Mouse (Mus musculus) heart, postnatal 36 days (tissue): ENCODE data around the gene Cdk19. TPM values are rescaled to one million over a fixed set of nuclear protein-coding genes. Genes with fewer than 3 reads are reported as not detected.

Experiments used
- total RNA-seq, 2 experiments: library from RNA; stranded (reverse); gene quantifications; 2 replicates each; pipeline ENCODE4 v1.2.3; 2021

Cdk19 gene
- total RNA-seq, 2 experiments from 2014 or later, result 14.5 to 16.1 TPM

Other genes with a start within 250 kb of the Cdk19 start
- gene Slc16a10, start 197.3 kb upstream of the Cdk19 start, total RNA-seq, result 10 to 100 TPM; 17.8 to 23.8 TPM
- 10 to 100 TPM in 1 of 2 experiments, 1 to 10 TPM in 1; 9.7 to 12.5 TPM for gene Rpf2, start 92.5 kb upstream of the Cdk19 start, total RNA-seq
- gene Gtf3c6, start 81.5 kb upstream of the Cdk19 start, total RNA-seq, result 10 to 100 TPM; 21.6 to 25.5 TPM
- 10 to 100 TPM; 67.0 to 88.5 TPM for gene Amd1, start 37.4 kb upstream of the Cdk19 start, total RNA-seq
- not detected for gene Slc22a16, start 230.8 kb downstream of the Cdk19 start, total RNA-seq